Mouse (Mus musculus) embryonic facial prominence, embryonic 11.5 days (tissue): ENCODE results near the gene Grifin. TPM values are rescaled to one million over a fixed set of nuclear protein-coding genes. Genes with fewer than 3 reads are reported as not detected.

Experiments
- polyA plus RNA-seq: library from polyadenylated mRNA; unstranded; fragments of >200 nt; fragmentation: Nextera tagmentation; extraction: Ambion mirVana; gene quantifications from 2 replicates; pipeline ENCODE4 v1.2.1, GENCODE M21; 2014

The Grifin gene
- polyA plus RNA-seq, 1 experiment from 2014 or later: 0.36 TPM

Other genes starting within 250 kb of the Grifin start
- 43.7 and 44.2 TPM in 2 replicates for gene Mad1l1, start 243.5 kb downstream of the Grifin start, polyA plus RNA-seq
- gene Nudt1, start 243.4 kb downstream of the Grifin start, polyA plus RNA-seq: 44.8 and 54.7 TPM in 2 replicates
- gene Mrm2, start 233.2 kb downstream of the Grifin start, polyA plus RNA-seq: 21.6 and 23.4 TPM in 2 replicates
- gene Snx8, start 175.8 kb downstream of the Grifin start, polyA plus RNA-seq: 6.9 and 7.4 TPM in 2 replicates
- gene Eif3b, start 145.7 kb downstream of the Grifin start, polyA plus RNA-seq: 210 and 215 TPM in 2 replicates
- 0.07 TPM in 1 of 2 replicates, not detected in the other for gene Gm4869, start 119.4 kb downstream of the Grifin start, polyA plus RNA-seq
- 8.8 and 9.5 TPM in 2 replicates for gene Chst12, start 59.5 kb downstream of the Grifin start, polyA plus RNA-seq
- 13.3 and 13.7 TPM in 2 replicates for gene Lfng, start 42.2 kb upstream of the Grifin start, polyA plus RNA-seq
- 42.5 and 42.8 TPM in 2 replicates for gene Ttyh3, start 84.0 kb upstream of the Grifin start, polyA plus RNA-seq
- gene Iqce, start 137.3 kb upstream of the Grifin start, polyA plus RNA-seq: 13.5 and 16.5 TPM in 2 replicates
- gene Brat1, start 139.9 kb upstream of the Grifin start, polyA plus RNA-seq: 8.8 and 10.3 TPM in 2 replicates
- gene Amz1, start 159.1 kb upstream of the Grifin start, polyA plus RNA-seq: 0.61 and 0.76 TPM in 2 replicates